Mouse (Mus musculus): ENCODE results near the gene Foxn3.

GRCm38 (mm10) chr12:99186239-99186638 is 377.1 kb downstream of the Foxn3 start:
- no peak for TF ChIP-seq PAX5 (IDR thresholded peaks at IDR 0.05; ENCODE audit: low read length)
- TF ChIP-seq TCF12 (IDR thresholded peaks at IDR 0.05; ENCODE audit: low read depth, low read length) = no peak
- TF ChIP-seq POLR2A (IDR thresholded peaks at IDR 0.05; ENCODE audit: low read depth, low read length) = no peak
- TF ChIP-seq UBTF (IDR thresholded peaks at IDR 0.05; ENCODE audit: low read depth, low read length) = no peak
- no peak for TF ChIP-seq EP300 (IDR thresholded peaks at IDR 0.05; ENCODE audit: low read length)
- TF ChIP-seq CTCF (conservative IDR thresholded peaks at IDR 0.05 in 1 of 2, IDR thresholded peaks at IDR 0.05 in 1 of 2; ENCODE audit: low read depth in 2 of 2, low read length in 2 of 2) = no peak
- TF ChIP-seq USF1 (IDR thresholded peaks at IDR 0.05; ENCODE audit: low read depth, low read length) = no peak
- no peak for TF ChIP-seq MYC (IDR thresholded peaks at IDR 0.05; ENCODE audit: low read depth, low read length)
- TF ChIP-seq BHLHE40 (IDR thresholded peaks at IDR 0.05; ENCODE audit: low read depth, low read length) = no peak
- no peak for TF ChIP-seq RCOR1 (conservative IDR thresholded peaks at IDR 0.05; ENCODE audit: low read depth, low read length)
- no peak for TF ChIP-seq CHD2 (IDR thresholded peaks at IDR 0.05; ENCODE audit: low read length)
- TF ChIP-seq TBP (conservative IDR thresholded peaks at IDR 0.05; ENCODE audit: low read depth, low read length) = no peak
- no peak for TF ChIP-seq MAZ (IDR thresholded peaks at IDR 0.05; ENCODE audit: low read depth, low read length)
- TF ChIP-seq NRF1 (IDR thresholded peaks at IDR 0.05; ENCODE audit: low read depth, low read length) = no peak

Measured in CH12.LX (cell line).